Mouse (Mus musculus) gastrocnemius, adult 2 months (tissue): Measurements from ENCODE around the gene Lonp1. TPM values are rescaled to one million over a fixed set of nuclear protein-coding genes. Genes with fewer than 3 reads are reported as not detected.
"Not testable (repeated sequence)": the region's sequence is repeated elsewhere in the genome, so short reads cannot be mapped to it uniquely, and the experiment has no call there.

Source experiments
- DNase-seq: peaks from one replicate; pipeline ENCODE4 v3.0.0; 2022
- H3K27ac ChIP-seq: fragments of 200-600 bp; 2 replicates; pipeline ENCODE4 v1.8.1; 2022; ENCODE audit warnings: mild to moderate bottlenecking
- H3K4me3 ChIP-seq: fragments of 200-600 bp; 2 replicates; pipeline ENCODE4 v1.8.1; 2022; ENCODE audit warnings: mild to moderate bottlenecking, moderate library complexity
- CTCF ChIP-seq: fragments of 200-600 bp; IDR thresholded peaks from 2 replicates; pipeline ENCODE4 v1.8.1; 2022; ENCODE audit warnings: antibody characterized with exemption, mild to moderate bottlenecking, moderate library complexity
- intact Hi-C: fragments of 180-260 bp; cut with DNase I; formaldehyde crosslinking; loops from one replicate; pipeline ENCODE4 v1.15.1; 2025
- total RNA-seq, 2 experiments: library from RNA; stranded (reverse); gene quantifications; 2 replicates each; pipeline ENCODE4 v1.2.3; 2021

Lonp1 gene
- total RNA-seq, 2 experiments from 2014 or later: 60.4 to 71.8 TPM

DNA sequence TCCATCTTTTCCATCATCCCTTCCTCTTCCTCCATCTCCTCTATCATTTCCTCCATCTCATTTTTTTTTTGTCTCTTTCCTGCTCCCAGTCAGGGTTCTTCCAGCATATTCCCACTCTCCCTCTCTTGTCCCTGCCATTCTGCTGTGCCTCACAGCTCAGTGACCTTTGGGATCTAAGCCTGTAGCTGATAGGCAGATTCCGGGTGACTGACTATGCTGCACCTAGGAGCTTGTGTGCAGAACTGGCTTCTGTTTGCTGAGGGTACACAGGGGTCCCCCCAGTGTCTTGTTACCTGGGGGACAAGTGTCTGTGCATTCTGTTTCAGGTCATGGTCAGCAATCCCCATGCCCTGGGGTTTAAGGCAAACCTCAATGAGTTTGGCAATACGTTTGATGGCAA is 28.1 kb upstream of the Lonp1 start:
- Histone ChIP-seq H3K4me3 (no peak overlapping the region), H3K27ac (no peak overlapping the region)
- intact Hi-C loops: no loop called here
- no peak for DNase-seq
- no peak for TF ChIP-seq CTCF

- H3K4me3 ChIP-seq: no peak overlapping the region
- DNase-seq: no peak
- intact Hi-C loops: no loop called here
- no peak for TF ChIP-seq CTCF
- no peak overlapping the region for H3K27ac ChIP-seq
Measured at GRCm38 (mm10) chr17:56651801-56652200, 25.1 kb upstream of the Lonp1 start.

DNA sequence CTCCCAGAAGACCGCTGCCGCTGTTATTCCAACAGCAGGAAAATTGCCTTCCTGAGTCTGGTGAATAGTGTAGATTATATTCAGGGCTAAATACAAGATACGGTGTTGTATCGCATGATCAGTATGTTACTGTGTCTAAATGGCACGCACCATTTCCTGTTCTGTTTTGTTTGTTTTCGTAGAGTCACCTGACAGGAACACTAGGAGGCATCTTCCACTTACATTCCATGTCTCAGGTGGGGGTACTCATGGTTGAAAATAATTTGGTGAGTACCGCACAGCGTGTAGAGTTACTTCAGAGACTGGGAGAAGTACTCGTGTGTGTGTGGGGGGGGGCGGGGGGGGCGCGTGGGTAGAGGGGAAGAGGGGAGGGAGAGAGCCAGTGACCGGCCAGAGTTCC is 20.9 kb upstream of the Lonp1 start:
- intact Hi-C loops: no loop called here
- no peak for DNase-seq
- TF ChIP-seq CTCF: no peak
- H3K4me3 ChIP-seq: no peak overlapping the region
- no peak overlapping the region for H3K27ac ChIP-seq

- DNase-seq: no peak
- H3K4me3 ChIP-seq: no peak overlapping the region
- intact Hi-C loops: no loop called here
- no peak for TF ChIP-seq CTCF
- no peak overlapping the region for H3K27ac ChIP-seq
Measured at GRCm38 (mm10) chr17:56643237-56643636, 16.6 kb upstream of the Lonp1 start.

- H3K4me3 ChIP-seq: no peak overlapping the region
- no peak for TF ChIP-seq CTCF
- intact Hi-C loops: no loop called here
- no peak overlapping the region for H3K27ac ChIP-seq
- no peak for DNase-seq
Measured at GRCm38 (mm10) chr17:56634023-56634422, 7.3 kb upstream of the Lonp1 start.

- H3K27ac ChIP-seq: no peak overlapping the region
- no peak overlapping the region for H3K4me3 ChIP-seq
- DNase-seq: no peak
- TF ChIP-seq CTCF: no peak
- intact Hi-C loops: no loop called here
Measured at GRCm38 (mm10) chr17:56631807-56632206, 5.1 kb upstream of the Lonp1 start.

GRCm38 (mm10) chr17:56629800-56630781 is 3.4 kb upstream of the Lonp1 start:
- DNase-seq, H3K4me3 ChIP-seq, H3K27ac ChIP-seq: not testable (repeated sequence)
- intact Hi-C loops: loop anchor here (5.0 kb wide), 1 partner anchor 42 kb away; the partner anchor contains the start of gene Ranbp3

DNA sequence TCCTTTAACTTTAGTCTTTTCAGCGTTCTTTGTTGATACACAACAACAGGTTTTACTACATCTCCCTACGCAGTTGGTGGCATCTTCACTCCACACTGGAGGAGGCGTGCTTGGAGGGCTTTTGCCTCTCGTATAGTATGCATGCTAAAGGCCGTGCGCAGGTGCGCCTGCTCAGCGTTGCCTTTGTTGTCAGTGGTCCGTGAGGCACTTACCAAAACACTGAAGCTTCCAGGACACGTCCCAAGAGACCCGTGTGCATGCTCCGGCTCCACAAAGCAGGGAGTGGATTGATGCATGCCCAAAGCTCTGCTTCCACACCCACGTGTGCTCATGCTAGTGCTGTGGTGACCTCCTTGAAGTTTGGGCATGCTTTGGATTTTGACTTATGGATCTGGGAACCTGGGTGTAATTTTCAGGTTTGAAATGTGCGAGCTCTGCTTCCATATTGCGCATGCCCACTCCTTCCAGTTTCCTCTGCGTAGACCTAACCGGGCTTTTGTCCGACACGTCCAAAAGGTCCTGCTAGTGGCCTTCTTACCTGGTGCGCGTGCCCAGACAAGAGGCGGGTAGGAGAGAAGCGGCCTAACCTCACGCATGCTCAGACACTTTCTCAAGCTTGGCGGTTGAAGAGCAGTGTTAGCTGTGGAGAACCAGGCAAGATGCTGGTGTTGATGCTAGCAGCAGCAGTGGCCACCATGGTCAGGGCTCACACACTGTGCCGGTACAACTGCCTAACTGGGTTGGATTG is 1.0 kb upstream of the Lonp1 start, which contains the start of gene Catsperd:
Catsperd (plus strand) TSS at position 614 of the 748 bp plus-strand sequence.
- intact Hi-C loops: loop anchor here (5.0 kb wide), 1 partner anchor 45 kb away; the partner anchor contains the start of gene Ranbp3
- Histone ChIP-seq H3K27ac (peak within 1 kb of the TSS; percentile 91), H3K4me3 (peak within 1 kb of the TSS; percentile 90)
- TF ChIP-seq CTCF: no peak
- DNase-seq: no peak

GRCm38 (mm10) chr17:56626260-56626659 is 427 bp downstream of the Lonp1 start:
- Histone ChIP-seq H3K27ac (peak overlapping the region; percentile 91), H3K4me3 (peak overlapping the region; percentile 90)
- no peak for TF ChIP-seq CTCF
- no peak for DNase-seq
- intact Hi-C loops: loop anchor here (5.0 kb wide), 1 partner anchor 46 kb away; the partner anchor contains the start of gene Ranbp3

GRCm38 (mm10) chr17:56625495-56625894 is 1.2 kb downstream of the Lonp1 start:
- intact Hi-C loops: loop anchor here (5.0 kb wide), 1 partner anchor 47 kb away; the partner anchor contains the start of gene Ranbp3
- Histone ChIP-seq H3K4me3 (peak overlapping the region; percentile 90; the same call in 1 of the 2 replicates), H3K27ac (no peak overlapping the region)
- DNase-seq: no peak
- TF ChIP-seq CTCF: no peak

DNA sequence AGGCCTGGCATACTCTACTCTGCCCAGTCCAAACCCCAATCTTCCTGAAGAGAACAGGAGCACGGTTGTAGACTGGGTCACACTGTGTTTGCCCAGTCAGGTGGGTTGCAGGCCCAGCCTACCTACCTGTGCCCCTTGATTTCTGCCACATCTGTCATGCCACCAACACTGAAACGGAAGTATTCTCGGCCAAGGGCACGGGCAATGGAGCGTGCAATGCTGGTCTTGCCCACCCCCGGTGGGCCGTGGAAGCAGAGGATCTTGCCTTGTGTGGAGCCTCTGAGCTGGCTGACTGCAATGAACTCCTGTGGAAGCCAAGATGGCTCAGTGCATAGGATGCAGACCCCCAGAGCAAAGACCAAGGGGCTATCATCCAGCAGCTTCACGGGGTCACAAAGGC is 9.1 kb downstream of the Lonp1 start:
- Histone ChIP-seq H3K4me3 (no peak overlapping the region), H3K27ac (no peak overlapping the region)
- TF ChIP-seq CTCF: no peak
- no peak for DNase-seq
- intact Hi-C loops: no loop called here

- no peak overlapping the region for H3K27ac ChIP-seq
- no peak overlapping the region for H3K4me3 ChIP-seq
- intact Hi-C loops: no loop called here
- no peak for TF ChIP-seq CTCF
- no peak for DNase-seq
Measured at GRCm38 (mm10) chr17:56616725-56617124, 10.0 kb downstream of the Lonp1 start.

- intact Hi-C loops: no loop called here
- H3K4me3 ChIP-seq: no peak overlapping the region
- TF ChIP-seq CTCF: no peak
- no peak for DNase-seq
- H3K27ac ChIP-seq: no peak overlapping the region
Measured at GRCm38 (mm10) chr17:56615792-56616191, 10.9 kb downstream of the Lonp1 start.
